Mouse (Mus musculus) T-helper 2 cell (primary cell): Measurements from ENCODE around the gene Akap8.

Source experiments
- in situ Hi-C: fragments of 300-600 bp; cut with MboI, MseI; formaldehyde crosslinking; loops from one replicate; pipeline ENCODE4 v1.15.1; 2025; ENCODE audit warnings: high pct_unique_total_duplicates

Akap8 gene

GRCm38 (mm10) chr17:32284262-32285137 lies 36.5 kb downstream of the Akap8 start, which contains the start of gene Brd4:
TSS of gene Brd4 (minus strand) at chr17:32284722.
- in situ Hi-C loops, result no loop called here

- in situ Hi-C loops, result no loop called here
Measured at GRCm38 (mm10) chr17:32283771-32284221, 37.2 kb downstream of the Akap8 start.

GRCm38 (mm10) chr17:32283341-32283740 lies 37.7 kb downstream of the Akap8 start:
- in situ Hi-C loops, result no loop called here

GRCm38 (mm10) chr17:32281611-32282310 lies 39.3 kb downstream of the Akap8 start:
- in situ Hi-C loops, result no loop called here

GRCm38 (mm10) chr17:32281126-32281525 lies 39.9 kb downstream of the Akap8 start:
- in situ Hi-C loops, result no loop called here

GRCm38 (mm10) chr17:32280575-32280974 lies 40.5 kb downstream of the Akap8 start:
- in situ Hi-C loops, result no loop called here

GRCm38 (mm10) chr17:32277201-32277600 lies 43.8 kb downstream of the Akap8 start:
- in situ Hi-C loops, result no loop called here

- in situ Hi-C loops, result no loop called here
Measured at GRCm38 (mm10) chr17:32275568-32275967, 45.5 kb downstream of the Akap8 start.

- in situ Hi-C loops, result no loop called here
Measured at GRCm38 (mm10) chr17:32269151-32269550, 51.9 kb downstream of the Akap8 start.

GRCm38 (mm10) chr17:32268540-32268960 lies 52.5 kb downstream of the Akap8 start:
- in situ Hi-C loops, result no loop called here

- in situ Hi-C loops, result no loop called here
Measured at GRCm38 (mm10) chr17:32268096-32268495, 52.9 kb downstream of the Akap8 start.

GRCm38 (mm10) chr17:32267617-32268016 lies 53.4 kb downstream of the Akap8 start:
- in situ Hi-C loops, result no loop called here

GRCm38 (mm10) chr17:32263672-32264071 lies 57.4 kb downstream of the Akap8 start:
- in situ Hi-C loops, result no loop called here

- in situ Hi-C loops, result no loop called here
Measured at GRCm38 (mm10) chr17:32262831-32263559, 58.0 kb downstream of the Akap8 start.

- in situ Hi-C loops, result no loop called here
Measured at GRCm38 (mm10) chr17:32258869-32259268, 62.2 kb downstream of the Akap8 start.

- in situ Hi-C loops, result no loop called here
Measured at GRCm38 (mm10) chr17:32257944-32258343, 63.1 kb downstream of the Akap8 start.

- in situ Hi-C loops, result no loop called here
Measured at GRCm38 (mm10) chr17:32257452-32257851, 63.6 kb downstream of the Akap8 start.

GRCm38 (mm10) chr17:32256896-32257295 lies 64.1 kb downstream of the Akap8 start:
- in situ Hi-C loops, result no loop called here
